Mouse (Mus musculus) lung, adult 2 months (tissue): ENCODE results near the gene Tmprss12.

Experiments
- CTCF ChIP-seq: fragments of 200-500 bp; IDR thresholded peaks from 2 replicates; pipeline ENCODE4 v1.5.1; 2011; ENCODE audit warnings: mild to moderate bottlenecking, low read length, control low read depth; ENCODE audit not compliant: insufficient read depth
- POLR2A ChIP-seq: fragments of 200-500 bp; IDR thresholded peaks from 2 replicates; pipeline ENCODE4 v1.6.1; 2011; ENCODE audit warnings: low read depth, mild to moderate bottlenecking, control low read depth, low read length, borderline replicate concordance; ENCODE audit errors: extremely low read depth

GRCm38 (mm10) chr15:100319884-100320283, 39.2 kb downstream of the Tmprss12 start:
- TF ChIP-seq POLR2A (no peak), CTCF (no peak)
